Mouse (Mus musculus): Measurements from ENCODE around the gene Eva1a. TPM values are rescaled to one million over a fixed set of nuclear protein-coding genes. Genes with fewer than 3 reads are reported as not detected.

Gene Eva1a
- total RNA-seq (2021): 10 to 100 TPM; 11.3 to 15.2 TPM

DNA sequence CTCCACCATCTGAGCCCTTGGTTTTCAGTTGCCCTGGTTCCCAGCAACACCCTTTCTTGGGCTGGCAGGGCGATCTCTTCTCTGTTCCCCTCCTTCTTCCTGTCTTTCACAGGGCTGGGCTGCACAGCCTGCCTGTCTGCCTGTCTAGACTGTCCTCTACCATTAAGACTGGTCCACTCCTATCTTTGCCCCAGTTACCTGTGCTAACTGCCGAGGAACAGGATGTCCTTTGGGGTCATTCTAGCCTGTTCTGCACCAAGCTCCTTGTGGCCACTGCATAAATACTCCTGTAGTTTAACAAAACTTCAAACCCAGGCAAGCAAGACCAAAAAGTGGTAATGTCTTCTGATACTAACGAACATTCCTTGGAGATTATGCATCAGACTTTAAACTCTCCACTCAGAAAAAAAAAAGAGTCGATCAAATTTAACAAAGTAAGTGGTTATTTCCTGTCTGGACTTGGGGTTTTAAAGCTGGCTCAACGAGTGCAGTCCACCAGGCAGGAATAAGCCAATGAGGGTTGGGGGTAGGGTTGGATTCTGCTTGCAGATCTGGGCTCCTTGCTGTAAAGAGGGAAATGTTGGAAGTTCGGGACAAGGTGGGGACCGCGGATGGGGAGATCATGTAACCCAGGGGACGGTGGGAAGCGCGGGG, at the start of gene Eva1a:
Gene Eva1a, plus strand, starts transcription at position 210 of the 654 bp plus-strand sequence.
- DNase-seq (ENCODE audit: low spot score in 2 of 2): no peak
- intact Hi-C loops (cut with DNase I): loop anchor here (2.0 kb wide), 1 partner anchor 54 kb away; no protein-coding TSS in a partner anchor

DNA sequence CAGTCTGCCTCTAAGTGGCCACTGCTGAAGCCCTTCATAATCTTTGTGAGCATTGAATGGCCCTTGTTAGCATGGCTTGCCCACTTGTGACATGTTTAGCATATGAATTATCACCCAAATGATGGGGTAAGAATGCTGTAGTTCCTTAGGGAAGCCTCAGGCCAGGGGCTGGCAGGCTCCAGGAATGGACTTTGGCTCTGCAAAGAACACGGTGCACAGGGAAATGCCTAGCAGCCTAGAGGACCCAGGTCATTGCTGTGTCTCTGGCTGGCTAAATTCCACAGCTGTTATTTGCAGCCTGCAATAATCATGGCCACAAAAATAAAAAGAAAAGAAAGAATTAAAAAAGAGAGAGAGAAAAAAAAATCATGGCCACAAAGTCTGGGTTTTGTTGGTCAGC, 28.5 kb upstream of the Eva1a start:
- DNase-seq (ENCODE audit: low spot score in 2 of 2): no peak
- intact Hi-C loops (cut with DNase I): no loop called here

DNA sequence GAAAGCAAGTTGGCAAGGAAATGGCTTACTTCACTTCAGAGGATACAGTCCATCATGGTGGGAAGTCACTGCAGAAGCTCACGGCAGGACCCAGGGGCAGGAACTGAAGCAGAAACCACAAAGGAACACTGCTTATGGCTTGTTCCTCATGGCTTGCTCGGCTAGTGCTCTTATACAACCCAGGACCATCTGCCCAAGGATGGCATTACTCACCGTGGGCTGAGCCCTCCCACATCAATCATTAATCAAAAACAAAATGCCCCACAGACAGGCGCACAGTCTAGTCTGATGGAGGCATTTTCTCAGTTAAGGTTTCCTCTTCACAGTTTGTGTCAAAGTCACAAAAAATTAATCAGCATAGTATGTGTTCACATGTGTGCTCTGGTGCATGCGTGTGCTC, 19.8 kb upstream of the Eva1a start:
- no peak for DNase-seq (ENCODE audit: low spot score in 2 of 2)
- intact Hi-C loops (cut with DNase I): no loop called here

DNA sequence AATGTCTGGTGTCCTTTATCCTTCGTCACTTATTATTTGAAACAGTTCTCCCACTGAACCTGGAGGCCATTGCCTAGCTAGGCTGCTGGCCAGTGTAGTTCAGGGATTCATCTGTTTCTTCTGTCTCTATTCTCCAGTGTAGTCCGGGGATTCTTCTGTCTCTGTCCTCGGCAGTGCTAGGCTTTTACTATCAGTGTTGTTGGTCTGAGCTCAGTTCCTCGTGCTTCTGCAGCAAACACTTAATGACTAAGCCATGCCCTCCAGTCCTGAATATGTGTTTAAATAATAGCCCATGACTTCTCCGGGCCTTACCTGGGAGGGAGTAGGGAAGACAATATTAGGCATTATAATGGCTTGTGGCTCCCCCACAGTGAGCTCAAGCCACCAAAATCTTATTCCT, 19.3 kb upstream of the Eva1a start:
- DNase-seq (ENCODE audit: low spot score in 2 of 2): no peak
- intact Hi-C loops (cut with DNase I): no loop called here

DNA sequence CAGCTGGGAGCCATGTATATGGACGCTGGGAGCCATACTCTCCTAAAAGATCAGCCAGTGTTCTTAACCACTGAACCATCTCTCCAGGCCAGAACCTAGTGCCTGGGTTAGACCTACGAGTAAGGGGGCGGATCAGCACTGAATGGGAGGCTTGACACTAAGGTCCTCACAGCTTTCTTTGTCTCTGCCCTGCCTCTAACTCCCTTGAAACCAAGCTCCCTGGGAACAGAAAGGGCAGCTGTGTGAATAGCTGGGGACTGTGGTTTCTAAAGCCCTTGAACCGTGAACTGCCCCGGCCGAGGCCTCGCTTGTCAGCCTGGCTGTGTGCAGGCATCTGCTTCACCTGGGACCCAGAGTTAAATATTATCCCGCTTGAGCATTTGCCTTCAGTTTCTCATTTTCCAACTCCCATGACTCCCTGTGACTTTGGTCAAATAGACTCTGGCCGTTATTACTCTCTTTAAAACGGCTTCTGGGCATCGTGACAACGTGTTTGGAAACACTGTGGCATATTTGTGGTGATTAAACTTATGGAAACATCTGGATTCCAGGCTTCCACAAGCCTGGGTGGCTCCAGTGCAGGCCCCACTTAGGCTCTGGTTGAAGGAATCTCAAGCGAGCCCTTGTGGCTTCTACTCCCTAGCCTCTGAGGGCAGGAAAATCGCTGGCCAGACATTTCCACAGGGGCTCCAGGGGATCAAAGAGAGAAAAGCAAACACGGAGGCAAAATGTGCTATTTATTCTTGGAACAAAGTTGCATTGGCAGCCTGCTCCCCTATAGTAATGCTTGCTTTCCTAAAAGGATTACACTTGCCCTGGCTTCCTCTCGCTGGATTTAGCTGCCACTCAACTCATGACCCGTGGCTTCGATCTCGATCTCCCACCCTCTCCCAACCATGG, 11.0 kb upstream of the Eva1a start:
- intact Hi-C loops (cut with DNase I): no loop called here
- DNase-seq (ENCODE audit: low spot score in 2 of 2): no peak

DNA sequence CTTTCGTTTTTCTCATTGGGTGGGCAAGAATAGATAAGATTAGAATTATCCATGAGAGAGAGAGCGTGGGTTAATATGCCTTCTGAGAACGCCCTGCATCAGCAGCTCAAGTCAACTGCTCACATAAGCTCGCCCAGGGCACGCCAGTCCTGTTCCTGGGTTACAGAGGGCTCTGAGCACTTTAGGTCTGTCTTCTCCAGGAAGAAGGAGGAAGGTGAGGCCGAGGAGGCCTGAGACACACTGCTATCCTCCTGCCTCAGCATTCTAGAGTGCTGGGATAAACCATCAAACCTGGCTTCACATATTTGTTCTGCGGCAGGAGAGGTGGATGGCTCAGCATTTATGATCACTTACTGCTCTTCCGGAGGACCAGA, 10.3 kb upstream of the Eva1a start:
- intact Hi-C loops (cut with DNase I): no loop called here
- DNase-seq (ENCODE audit: low spot score in 2 of 2): no peak

DNA sequence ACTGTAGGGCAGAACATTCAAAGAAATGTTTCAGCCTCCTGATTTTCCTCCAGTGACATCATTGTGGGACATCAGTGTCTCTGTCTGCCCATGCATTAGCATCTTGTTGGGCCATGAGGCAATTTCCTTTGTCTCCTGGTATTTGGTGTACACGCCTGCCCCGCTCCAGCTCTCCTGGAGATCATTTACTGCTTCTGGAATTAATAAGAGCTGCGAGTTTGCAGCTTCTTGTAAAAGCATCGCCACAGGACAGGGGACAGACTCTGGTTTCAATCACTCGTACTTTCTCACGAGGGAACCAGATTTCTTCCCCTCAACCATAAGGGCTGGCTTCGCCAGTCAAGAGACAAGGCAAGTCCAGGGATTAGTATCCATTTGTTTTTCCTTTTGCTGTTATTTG, 3.6 kb upstream of the Eva1a start:
- intact Hi-C loops (cut with DNase I): no loop called here
- no peak for DNase-seq (ENCODE audit: low spot score in 2 of 2)

DNA sequence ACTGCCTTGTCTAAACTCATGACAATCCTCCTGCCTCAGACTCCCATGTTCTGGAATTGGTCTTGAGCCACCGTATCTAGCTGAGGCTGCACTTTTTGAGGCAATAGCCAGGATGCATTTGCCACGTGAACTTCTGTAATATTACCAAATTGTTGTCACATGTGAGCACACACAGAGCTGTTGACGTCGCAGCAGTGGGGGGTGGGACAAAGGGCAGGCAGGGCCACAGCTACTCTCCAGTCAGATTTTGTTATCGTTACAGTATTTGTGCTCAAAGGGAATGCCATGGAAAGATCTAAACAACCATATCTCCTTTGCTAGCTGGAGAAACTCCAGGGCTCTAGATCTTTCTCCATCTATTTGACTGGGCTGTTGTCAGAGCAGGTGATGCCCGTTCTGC, 1.6 kb upstream of the Eva1a start:
- no peak for DNase-seq (ENCODE audit: low spot score in 2 of 2)

DNA sequence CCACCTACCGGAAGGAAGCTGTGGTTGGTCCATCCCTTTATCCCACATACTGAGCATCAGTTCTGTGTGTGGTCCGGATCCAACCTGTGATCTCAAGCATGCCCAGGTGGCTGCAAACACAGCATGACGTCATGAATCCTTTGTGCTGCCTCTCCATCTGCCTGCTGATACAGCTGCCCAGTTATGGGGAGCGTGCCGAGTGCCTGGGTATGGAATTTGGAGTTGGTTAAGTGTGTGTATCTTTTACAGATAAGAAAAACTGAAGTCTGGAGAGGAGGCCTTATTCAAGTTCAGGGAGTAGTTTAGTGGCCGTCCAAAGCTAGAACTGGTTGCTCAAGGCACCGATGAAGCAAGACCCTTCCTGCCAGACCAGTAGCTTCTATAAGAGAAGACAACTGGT, 875 bp upstream of the Eva1a start:
- no peak for DNase-seq (ENCODE audit: low spot score in 2 of 2)
- intact Hi-C loops (cut with DNase I): loop anchor here (2.0 kb wide), 1 partner anchor 53 kb away; no protein-coding TSS in a partner anchor

More for the DNA sequence above, 1.6 kb upstream of the Eva1a start:
- intact Hi-C loops (cut with DNase I): no loop called here

DNA sequence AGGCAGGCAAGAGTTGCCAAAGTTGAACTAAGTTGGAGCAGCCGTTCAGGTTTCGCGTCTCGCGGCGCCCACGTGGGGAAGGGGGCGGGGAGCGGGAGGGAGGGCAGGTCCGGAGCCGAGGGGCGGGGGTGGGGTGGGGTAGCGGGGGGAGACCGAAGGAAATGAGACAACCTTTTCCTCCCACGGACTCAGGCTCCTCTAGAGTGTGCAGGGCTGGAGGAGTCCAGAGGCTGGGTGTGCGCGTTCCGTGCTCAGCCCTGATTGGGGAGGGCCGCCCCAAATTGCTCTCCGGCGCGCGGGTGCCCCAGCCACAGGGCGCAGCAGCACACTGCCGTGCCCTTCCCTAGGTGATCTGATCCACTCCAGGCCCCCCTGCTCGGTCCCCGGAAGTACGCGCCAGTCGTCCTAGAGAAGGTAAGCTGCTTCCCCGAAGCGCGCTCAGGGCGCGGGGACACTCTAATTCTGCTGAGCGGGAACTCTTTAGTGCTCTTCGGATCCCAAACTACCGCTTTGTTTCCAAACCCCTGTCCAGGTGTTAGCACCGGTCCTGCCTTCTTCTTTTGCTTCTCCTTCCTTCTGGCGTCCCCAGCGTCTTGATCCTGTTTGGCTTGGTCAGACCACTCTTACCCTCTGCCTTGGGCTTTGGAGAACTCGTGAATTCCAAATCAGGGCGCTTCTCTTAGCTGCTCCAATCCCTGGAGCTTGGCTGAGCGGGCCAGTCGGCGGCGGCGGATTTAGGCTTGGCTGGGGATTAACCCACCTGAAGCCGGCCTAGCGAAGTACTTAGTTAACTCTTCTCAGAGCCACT, 849 bp downstream of the Eva1a start:
- intact Hi-C loops (cut with DNase I): loop anchor here (2.0 kb wide), 1 partner anchor 55 kb away; no protein-coding TSS in a partner anchor
- peak in 1 of 2 experiments; percentile 16 for DNase-seq (ENCODE audit: low spot score in 2 of 2)

DNA sequence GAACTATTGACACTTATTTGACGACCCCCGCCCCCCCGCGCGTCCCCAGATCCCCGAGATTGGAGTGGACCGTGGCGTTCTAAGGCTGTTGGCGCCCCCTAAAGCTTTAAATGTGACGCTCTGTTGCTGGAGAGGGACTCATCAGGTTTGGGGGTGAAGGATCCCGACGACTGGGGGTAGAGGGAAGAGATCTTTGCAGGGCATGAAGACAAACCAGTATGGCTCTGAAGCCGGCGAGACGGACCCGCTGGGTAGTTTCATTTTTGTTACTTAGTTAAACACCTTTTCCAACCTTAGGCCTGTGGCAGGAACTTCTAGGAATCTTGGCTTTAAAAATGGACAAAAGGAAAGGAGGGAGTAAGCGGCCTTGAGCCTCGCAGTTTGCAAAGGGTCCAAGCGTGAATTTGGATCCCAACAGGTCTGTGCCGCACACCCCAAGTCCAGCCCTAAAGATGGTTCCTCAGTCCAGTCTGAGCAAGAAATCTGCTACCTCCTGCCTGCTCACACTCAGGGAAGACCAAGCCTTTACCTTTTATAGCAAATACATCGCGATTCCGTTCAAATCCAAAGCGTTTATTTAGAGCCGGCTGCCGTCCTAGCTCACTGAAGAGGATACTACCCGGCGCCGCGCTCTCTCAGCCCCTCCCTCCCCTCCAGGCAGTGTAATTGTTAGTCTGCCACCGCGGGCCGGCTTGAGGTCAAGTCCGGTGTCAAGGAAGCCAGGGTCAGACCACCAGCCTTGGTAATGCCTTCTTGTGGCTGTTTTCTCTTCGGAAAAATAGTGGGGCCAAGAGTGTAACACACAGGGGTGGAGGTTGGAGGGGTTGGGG, 1.7 kb downstream of the Eva1a start:
- DNase-seq (ENCODE audit: low spot score in 2 of 2): peak in 1 of 2 experiments; percentile 13
- intact Hi-C loops (cut with DNase I): no loop called here

DNA sequence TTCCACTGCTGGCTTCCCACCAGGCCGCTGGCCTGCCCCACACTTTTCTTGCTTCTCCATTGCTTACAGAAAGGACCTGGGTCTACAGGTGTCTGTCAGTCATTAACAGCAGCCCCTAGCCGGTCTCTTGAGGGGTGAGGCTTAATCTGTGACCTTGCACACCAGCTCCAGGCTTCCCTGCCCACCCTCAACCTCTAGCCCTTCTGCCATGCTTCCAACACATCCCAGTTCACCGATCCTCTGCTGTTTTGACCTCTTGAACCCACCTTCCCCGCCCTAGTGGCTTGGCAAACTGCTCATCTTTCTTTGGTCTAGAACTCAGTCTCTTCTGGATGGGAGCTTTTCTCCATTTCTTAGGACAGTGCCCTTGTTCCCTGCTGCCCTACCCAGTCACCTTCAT, 2.8 kb downstream of the Eva1a start:
- intact Hi-C loops (cut with DNase I): no loop called here

DNA sequence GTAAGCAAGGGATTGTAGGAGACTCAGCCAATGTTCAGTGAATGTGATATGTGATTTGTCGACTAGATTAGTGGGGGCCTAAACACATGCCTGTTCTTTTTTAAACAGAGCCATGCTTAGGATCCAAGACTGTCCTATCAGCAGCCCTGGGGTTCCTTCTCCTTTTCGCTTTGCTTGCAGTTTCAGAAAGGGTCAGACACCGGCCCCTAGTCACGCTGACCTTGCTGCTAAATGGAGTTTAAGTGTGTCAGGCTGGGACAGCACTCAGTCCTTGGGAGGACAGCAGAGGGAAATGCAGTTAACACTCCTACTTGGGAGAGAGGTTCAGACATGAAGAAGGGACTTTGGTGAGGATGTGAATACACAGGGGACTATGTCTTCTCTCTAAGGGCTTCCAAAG, 3.7 kb downstream of the Eva1a start:
- DNase-seq (ENCODE audit: low spot score in 2 of 2): no peak
- intact Hi-C loops (cut with DNase I): no loop called here

More for the DNA sequence above, 2.8 kb downstream of the Eva1a start:
- DNase-seq (ENCODE audit: low spot score in 2 of 2): no peak

DNA sequence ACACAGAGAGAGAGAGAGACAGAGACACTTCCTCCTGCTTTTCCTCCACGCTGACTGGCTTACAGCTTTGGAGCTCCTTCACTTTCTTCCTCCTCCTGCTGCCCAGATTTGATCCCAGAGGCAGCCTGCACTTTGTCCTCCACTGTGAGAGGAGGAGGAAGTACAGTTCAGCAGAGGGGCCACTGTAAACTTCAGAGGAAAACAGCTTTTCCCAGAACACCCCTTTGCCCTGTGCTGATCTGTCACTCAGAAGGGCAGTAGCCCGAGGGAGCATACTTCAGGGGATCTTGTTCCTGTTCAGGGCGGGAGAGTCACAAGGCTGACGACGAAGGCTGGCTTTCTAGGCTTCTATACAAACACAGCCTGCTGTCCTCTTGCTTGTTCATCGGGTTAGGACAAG, 7.1 kb downstream of the Eva1a start:
- no peak for DNase-seq (ENCODE audit: low spot score in 2 of 2)
- intact Hi-C loops (cut with DNase I): no loop called here

DNA sequence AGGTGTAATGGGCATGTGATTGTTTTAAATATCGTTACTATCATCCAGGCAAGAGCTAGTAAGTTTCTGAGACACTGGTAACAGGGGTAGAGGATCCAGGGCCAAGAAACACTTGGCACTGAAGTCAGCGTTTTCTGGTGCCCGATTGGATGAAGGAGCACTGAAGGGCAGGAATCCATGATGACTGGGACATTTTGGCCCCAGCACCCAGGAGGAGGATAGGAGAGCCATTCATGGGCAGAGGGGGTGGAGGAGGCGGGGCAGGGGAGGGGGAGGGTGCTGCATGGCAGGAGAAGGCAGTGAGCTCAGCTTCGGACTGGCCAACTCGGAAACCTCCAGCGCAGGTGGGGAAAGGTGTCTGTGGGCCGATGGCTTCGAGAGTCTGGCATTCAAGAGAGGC, 9.4 kb downstream of the Eva1a start:
- intact Hi-C loops (cut with DNase I): no loop called here
- no peak for DNase-seq (ENCODE audit: low spot score in 2 of 2)

DNA sequence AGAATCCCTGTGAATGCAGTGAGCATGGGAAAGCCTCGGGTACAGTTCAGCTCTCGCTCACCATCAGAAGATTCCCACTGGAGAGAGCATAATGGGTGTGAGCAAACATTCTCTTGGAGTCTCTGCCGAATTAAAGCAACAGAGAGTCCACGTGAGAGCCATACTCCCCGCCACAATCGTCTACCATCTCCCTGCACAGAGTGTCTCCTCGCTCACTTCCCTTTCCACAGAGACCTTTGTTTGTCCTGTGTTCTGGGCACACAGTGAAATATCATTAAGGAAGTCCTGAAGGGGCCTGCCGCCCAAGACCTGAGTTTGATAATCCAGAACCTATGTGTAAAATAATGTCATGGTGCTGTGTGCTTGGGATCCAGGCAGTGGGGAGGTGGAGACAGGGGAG, 10.7 kb downstream of the Eva1a start:
- no peak for DNase-seq (ENCODE audit: low spot score in 2 of 2)
- intact Hi-C loops (cut with DNase I): no loop called here

DNA sequence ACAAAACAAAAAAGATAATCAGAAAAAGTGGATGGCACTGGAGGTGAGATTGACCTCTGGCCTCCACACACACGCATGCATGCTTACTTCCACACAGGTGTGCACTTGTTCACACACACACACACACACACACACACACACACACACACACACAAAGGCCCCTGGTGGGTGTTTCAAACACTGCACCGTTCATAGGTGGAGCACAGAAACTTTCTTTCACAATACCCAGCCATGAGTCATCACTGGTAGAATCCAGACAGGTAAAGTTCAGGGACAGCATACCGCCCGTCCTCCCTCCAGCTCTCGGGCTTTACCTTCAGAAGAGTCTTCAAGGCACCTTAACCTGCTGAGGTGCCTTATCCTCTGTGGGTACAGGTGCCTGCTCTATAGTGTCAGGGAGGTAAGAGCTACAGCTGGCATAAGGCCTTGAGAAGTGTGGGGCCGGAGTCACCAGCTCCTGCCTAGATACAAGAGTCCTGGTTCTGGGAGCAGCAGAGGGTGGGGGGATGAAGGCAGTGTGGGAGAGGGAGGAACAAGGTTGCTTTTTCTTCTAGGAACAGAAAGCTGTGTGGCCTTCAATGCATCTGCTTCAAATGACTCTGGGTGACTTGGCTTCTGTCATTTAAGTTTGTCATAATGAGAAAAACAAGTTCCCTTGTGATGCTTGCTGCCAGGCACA, 11.3 kb downstream of the Eva1a start:
- intact Hi-C loops (cut with DNase I): no loop called here
- no peak for DNase-seq (ENCODE audit: low spot score in 2 of 2)

DNA sequence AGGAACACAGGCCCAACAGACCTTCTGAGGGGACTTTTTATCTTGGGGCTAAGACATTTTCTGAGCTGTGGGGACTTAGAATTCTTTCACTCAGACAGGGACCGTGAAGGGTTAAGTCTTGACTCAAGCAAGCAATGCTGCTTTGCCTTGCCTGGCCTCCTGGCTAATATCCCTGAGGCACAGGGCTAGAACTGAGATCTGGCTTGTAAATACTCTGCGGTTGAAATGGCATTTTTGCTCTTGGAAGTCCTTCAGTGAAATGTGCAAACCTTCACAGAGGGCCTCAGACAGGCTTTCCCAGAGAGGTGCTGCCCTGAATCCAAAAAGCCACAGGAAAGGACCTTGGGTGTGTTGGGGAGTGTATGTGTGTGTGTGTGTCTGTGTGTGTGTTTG, 11.9 kb downstream of the Eva1a start:
- intact Hi-C loops (cut with DNase I): no loop called here
- no peak for DNase-seq (ENCODE audit: low spot score in 2 of 2)

DNA sequence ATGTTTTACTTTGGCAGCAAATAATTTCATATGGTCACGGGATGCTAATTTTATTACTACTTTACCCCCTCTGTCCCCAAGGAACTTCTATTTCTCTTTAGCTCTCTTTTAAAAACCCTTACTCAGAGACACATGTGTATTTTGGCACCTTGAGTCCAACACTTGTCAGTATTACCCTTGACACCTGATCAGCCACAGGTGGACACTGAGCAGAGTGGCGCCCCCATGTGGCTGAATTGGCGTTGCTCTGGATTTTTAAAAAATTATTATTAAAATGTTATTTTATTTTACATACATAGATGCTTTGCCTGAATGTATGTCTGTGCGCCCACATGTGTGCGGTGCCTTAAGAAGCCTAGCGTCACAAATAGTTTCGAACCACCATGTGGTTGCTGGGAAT, 14.0 kb downstream of the Eva1a start:
- intact Hi-C loops (cut with DNase I): no loop called here
- no peak for DNase-seq (ENCODE audit: low spot score in 2 of 2)

Data from left cerebral cortex, postnatal 36 days (tissue).